Mouse (Mus musculus): ENCODE measurements around the gene Ubald2.
"Not testable (repeated sequence)": the region's sequence is repeated elsewhere in the genome, so short reads cannot be mapped to it uniquely, and the experiment has no call there.

Ubald2 gene

DNA sequence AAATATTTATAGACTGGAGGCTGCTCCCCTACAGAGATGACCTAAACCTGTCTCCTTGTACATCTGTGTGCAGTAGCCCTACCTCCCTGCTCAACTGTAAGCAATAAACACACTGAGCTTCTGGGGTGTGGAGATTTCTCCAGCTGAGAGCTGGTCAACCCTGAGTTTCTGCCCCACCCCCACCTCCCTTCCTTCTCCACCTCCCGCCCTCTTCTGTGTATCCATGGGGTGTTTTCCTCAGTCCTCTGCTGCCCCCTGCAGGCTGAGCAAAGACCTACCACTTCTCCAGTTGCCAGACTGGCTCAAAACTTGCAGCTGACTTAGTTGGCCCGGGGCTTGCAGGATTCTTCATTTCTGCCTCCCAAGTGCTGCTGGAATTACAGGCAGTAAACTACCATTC is 29.9 kb downstream of the Ubald2 start:
- peak; percentile 71 for DNase-seq (ENCODE audit: low spot score)

DNA sequence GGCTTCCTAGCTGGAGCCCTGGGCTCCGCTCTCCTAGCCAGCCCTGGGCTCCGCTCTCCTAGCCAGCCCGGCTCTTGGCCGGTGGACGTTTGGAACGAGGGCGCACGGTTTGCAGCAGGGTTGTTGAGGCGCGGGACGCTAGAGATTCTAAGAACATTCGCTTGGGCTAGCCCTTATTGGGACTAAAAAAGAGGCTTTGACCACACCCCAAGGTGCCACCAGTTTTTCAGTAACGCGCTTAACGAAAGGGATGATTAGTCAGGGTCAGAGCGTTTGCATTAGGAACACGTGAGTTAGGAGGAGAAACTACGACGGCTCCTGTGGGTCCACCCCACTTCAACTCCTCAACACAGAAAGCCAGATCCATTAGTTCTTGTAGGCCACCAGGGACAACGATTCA is 32.2 kb downstream of the Ubald2 start, which contains the start of gene Qrich2:
Qrich2 (minus strand) TSS at position 101 of the 400 bp plus-strand sequence.
- no peak for DNase-seq (ENCODE audit: low spot score)

DNA sequence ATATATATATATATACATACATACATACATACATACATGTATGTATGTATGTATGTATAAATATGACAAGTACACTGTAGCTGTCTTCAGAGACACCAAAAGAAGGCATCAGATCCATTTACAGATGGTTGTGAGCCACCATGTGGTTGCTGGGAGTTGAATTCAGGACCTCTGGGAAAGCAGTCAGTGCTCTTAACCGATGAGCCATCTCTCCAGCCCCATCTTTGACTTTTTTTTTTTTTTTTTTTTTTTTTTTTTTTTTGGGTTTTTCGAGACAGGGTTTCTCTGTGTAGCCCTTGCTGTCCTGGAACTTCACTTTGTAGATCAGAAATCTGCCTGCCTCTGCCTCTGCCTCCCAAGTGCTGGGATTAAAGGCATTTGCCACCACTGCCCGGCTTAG is 34.4 kb downstream of the Ubald2 start:
- not testable (repeated sequence) for DNase-seq (ENCODE audit: low spot score)

DNA sequence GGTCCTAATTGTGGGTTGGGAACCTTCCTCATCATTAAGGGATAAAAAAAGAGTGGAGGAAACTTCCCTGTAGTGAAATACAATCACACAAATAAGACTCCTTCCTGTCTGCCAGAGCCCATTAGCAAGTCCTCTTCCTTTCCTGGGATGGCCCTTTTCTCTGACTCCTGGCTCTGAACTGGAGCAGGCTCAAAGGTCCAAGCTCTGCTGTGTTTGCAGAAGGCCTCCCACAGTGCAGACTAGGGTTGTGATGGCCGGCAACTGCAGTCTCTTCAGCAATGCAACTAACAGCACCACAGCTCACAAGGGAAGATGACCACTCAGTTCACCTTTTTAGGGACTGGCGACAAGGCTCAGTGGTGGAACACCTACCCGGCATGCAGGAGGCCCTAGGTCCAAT is 36.4 kb downstream of the Ubald2 start:
- DNase-seq (ENCODE audit: low spot score): no peak

DNA sequence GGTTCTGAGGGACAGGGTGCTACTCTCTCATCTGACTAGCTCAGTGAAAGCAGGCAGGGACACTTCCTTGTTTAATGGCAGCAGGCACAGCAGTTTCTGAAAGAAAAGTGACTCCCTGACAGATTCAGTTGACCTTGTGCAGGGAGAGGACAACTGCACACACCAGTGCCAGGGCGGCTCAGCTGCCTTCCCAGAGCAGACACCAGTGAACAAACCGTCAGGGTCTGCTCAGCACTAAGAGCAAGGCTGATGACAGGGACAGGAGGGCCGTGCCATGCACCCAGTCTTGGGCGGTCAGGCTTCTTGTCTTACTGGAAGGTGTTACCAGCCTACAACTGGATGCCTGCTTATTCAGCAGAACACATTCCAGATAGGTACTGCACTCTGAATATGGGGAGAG is 37.0 kb downstream of the Ubald2 start:
- DNase-seq (ENCODE audit: low spot score): no peak

DNA sequence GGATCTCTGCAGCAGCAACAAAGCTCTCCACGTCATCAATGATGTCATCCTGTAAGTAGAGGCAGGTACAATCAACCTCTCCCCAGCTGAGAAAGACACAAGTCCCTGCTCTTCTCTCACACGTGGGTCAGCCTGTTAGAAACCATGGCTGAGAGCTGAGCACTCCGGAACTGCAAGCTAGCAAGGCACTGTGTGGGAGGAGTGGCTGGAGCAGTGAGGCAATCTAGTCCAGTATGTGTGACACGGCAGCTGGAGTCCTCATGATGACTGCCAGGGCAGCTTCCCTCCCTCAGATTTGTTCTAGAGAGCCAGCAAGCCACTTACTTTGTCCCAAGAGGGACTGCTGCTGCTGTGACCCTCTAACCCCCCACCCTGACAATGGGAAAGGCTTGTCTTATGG is 38.4 kb downstream of the Ubald2 start:
- DNase-seq (ENCODE audit: low spot score): no peak

DNA sequence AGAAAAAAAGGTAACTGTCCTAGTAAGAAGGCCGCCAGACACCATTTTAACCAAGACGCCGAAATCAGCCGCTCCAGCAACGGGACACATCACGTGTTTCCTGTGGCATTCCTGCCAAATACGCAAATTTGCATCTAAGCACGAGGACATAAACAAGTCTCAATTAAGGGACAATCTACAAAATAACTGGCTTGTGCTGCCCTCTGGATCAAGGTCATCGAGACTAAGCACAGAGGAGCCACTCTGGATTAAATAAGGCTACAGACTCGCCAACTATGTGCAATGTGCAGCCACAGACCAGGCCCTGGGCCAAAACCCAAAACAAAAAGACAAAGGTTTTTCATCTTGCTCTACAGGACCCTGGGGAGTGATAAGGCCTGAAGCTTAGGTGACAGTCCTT is 42.1 kb downstream of the Ubald2 start:
- DNase-seq (ENCODE audit: low spot score): no peak

DNA sequence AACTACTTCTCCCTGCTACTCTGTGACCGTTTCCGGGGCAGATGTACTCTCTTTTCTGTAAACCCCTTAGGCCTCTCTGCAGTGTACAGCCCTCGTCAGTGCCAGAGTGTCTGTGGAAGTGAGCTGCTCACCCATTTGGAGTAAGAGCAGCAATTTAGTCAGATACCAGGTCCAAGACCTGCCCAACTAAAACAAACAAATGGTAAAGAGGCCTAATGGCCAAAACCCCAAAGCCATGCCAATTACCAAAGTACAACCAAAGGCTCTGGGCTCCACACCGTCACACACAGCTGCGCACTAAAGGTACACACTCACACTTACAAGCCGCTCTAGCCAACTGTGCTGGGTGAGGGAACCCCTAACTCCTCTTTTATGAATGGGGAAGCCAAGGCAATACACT is 42.8 kb downstream of the Ubald2 start:
- DNase-seq (ENCODE audit: low spot score): no peak

DNA sequence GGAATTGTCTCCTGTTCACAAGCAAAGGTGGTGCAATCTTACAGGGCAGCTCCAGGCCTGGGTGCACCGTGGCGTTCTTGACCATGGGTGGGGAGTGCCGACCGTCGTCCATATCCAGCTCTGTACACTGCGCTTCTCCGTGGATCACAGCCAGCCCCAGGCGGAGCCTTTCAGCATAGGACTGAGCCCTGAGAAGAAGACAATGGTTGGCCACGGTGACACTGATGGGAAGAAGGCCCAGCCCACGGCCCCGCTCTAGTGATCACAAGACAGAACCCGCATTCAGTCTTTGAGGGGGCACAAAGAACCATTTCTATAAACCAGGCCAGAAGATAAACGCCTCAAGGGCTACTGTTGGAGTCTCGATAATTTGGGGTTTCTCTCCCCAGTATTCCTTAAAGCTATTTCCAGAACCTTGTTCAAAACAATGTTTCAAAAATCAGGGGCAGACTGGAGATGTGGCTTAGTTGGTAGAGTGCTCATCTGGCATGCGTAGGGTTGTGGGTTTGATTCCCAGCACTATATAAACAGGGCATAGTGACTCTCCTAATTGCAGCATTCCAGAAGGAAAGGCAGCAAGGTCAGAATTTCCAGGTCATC is 43.4 kb downstream of the Ubald2 start:
- no peak for DNase-seq (ENCODE audit: low spot score)

DNA sequence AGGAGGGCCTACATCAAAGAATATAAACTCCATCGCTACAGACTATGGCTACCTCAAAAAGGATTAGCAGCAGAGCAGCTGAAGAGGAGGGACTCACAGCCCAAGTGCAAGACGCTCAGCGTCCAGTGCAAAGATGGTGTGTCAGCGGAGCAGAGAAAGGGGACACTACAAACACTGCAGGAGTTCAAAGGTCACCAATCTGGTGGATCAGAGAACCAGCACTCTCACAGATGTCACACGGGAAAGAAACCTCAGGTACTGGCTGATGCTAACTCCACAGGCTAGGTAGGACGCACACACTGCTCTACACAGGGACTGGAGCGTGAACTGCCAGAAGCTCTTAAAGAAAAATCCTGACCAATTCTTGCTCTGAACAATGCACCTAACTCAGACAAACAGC is 45.1 kb downstream of the Ubald2 start:
- DNase-seq (ENCODE audit: low spot score): no peak

DNA sequence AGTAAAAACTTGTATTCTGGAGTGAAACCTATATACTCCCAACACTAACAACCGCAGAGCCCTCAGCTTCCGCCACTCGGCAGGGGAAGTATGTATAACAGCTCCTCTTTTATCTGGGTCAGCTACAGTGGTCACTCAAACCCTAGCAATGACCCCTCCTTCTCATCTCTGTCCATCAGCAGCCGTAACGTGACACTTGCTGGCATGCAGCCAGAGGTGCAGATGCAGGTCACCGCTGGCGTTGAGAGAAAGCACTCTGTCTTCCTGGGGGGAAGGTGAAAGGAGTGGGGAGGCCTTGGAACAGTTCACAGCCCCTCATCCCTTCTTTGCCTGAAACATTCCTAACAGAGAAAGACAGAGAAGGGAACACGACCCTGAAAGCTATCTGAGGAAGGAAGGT is 45.9 kb downstream of the Ubald2 start:
- no peak for DNase-seq (ENCODE audit: low spot score)

DNA sequence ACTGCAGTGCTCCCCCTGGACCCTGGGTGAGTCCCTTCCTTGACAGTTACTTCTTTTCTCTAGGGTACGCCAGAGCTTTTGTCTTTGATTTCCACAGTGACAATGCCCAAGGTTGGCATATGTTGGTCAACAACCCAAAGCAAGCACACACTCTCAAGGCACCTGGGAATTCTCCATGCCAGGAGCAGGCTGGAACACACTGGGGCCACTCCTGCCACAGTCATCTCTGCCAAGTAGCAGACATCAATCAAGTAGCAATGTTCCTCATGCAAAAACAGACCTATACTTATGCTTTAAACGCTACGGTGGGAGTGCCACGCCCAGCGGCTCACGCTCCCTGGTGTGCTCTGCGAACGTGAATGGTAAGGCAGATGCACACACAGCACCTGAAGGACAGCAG is 47.1 kb downstream of the Ubald2 start:
- DNase-seq (ENCODE audit: low spot score): no peak

DNA sequence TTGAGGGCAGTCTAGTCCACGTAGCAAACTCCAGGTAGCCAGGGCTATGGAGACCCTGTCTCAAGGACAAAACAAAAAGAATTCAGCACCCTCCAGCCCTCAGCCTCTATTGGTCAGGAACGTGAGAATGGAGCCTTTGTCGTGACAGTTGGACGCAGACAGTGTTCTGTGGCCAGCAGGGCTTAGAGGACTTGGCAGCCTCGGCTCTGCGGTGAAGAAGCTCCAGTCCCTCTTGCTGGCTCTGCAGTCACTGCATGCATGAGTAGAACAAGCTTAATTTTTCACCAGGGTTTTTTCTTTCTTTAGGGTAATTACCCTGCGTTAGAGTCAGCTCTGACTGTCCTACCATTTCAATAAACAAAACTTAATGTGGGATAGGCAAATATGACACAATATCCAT is 47.9 kb downstream of the Ubald2 start:
- DNase-seq (ENCODE audit: low spot score): no peak

DNA sequence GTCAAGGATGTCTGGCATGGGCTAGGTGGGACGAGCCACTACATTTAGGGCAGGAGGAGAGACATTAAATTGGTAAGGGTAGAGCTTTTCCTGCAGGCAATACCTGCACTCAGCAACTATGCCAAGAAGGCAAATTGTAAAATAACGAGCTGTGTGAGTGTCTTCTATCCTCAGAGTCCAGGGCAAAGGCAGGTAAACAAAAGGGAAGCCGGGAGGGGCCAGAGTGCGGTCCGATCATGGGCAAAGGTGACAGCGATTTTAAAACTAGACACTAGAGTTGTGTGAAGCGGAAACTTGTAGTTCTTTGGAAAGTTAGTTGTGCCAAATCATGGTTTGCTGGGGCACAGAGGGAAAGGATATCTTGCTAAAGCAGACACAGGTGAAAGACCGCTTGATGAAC is 50.4 kb downstream of the Ubald2 start:
- DNase-seq (ENCODE audit: low spot score): no peak

DNA sequence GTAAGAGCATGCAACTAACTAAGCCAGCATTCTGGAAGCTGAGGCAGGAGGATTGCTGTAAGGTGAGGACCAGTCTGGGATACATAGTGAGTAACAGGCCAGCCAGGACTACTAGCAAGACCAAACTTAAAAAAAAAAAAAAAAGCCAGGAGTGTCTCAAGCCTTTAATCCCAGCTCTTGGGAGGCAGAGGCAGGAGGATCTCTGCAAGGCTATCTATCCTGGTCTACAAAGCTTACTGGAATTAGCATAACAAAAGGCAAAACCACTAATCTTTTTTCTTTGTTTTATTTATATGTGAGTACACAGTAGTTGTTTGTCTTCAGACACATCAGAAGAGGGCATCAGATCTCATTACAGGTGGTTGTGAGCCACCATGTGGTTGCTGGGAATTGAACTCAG is 54.3 kb downstream of the Ubald2 start:
- no peak for DNase-seq (ENCODE audit: low spot score)
